Mouse (Mus musculus) midbrain, embryonic 13.5 days (tissue): Measurements from ENCODE around the gene Ss18l1. TPM values are rescaled to one million over a fixed set of nuclear protein-coding genes. Genes with fewer than 3 reads are reported as not detected.

Experiments
- ATAC-seq: fragments of 200-750 bp; cut with Nextera tagmentation; 2 replicates; pipeline ENCODE4 v1.8.0; 2017; ENCODE audit warnings: mild to moderate bottlenecking, moderate TSS enrichment, moderate library complexity
- H3K27ac ChIP-seq: fragments of 300-500 bp; sonication (generic); 2 replicates; pipeline ENCODE4 v1.5.1; 2015; ENCODE audit warnings: inconsistent platforms, mild to moderate bottlenecking, moderate library complexity
- H3K27me3 ChIP-seq: fragments of 300-500 bp; sonication (generic); 2 replicates; pipeline ENCODE4 v1.6.1; 2015; ENCODE audit warnings: mild to moderate bottlenecking, inconsistent platforms
- H3K36me3 ChIP-seq: fragments of 300-500 bp; sonication (generic); 2 replicates; pipeline ENCODE4 v1.6.1; 2015; ENCODE audit warnings: mild to moderate bottlenecking, inconsistent platforms
- H3K4me1 ChIP-seq: fragments of 300-500 bp; sonication (generic); replicated peaks from 2 replicates; pipeline ENCODE4 v1.6.1; 2015; ENCODE audit warnings: inconsistent platforms
- H3K4me2 ChIP-seq: fragments of 300-500 bp; sonication (generic); replicated peaks from 2 replicates; pipeline ENCODE4 v1.6.1; 2015; ENCODE audit warnings: moderate library complexity, mild to moderate bottlenecking, inconsistent platforms
- H3K4me3 ChIP-seq: fragments of 300-500 bp; sonication (generic); replicated peaks from 2 replicates; pipeline ENCODE4 v1.5.1; 2015; ENCODE audit warnings: mild to moderate bottlenecking, inconsistent platforms
- H3K9ac ChIP-seq: fragments of 300-500 bp; sonication (generic); replicated peaks from 2 replicates; pipeline ENCODE4 v1.6.1; 2015; ENCODE audit warnings: mild to moderate bottlenecking, inconsistent platforms
- H3K9me3 ChIP-seq: fragments of 300-500 bp; sonication (generic); 2 replicates; pipeline ENCODE4 v1.6.1; 2016; ENCODE audit warnings: mild to moderate bottlenecking, inconsistent platforms
- WGBS: fragments of 180-500 bp; shearing (Covaris S2); methylation state at CpG from one replicate; pipeline ENCODE4 v1.1.7; 2015; 5-methylcytosine and 5-hydroxymethylcytosine counted together
- polyA plus RNA-seq: library from polyadenylated mRNA; unstranded; fragments of >200 nt; fragmentation: Nextera tagmentation; extraction: Ambion mirVana; gene quantifications from 2 replicates; pipeline ENCODE4 v1.2.1, GENCODE M21; 2015

The Ss18l1 gene
- 51.2 and 54.8 TPM in 2 replicates for polyA plus RNA-seq

- Histone ChIP-seq H3K4me1 (peaks cover 48% of the 10 kb centered on the region), H3K4me2 (peak within 1 kb of the TSS; percentile 81), H3K9ac (peak within 1 kb of the TSS; percentile 96), H3K9me3 (no peaks in the 10 kb centered on the region), H3K36me3 (peaks cover 29% of the 10 kb centered on the region), H3K27ac (peak within 1 kb of the TSS; percentile 99), H3K4me3 (peak within 1 kb of the TSS; percentile 97), H3K27me3 (no peaks in the 10 kb centered on the region)
- peak; percentile 96 for ATAC-seq
- under 1% methylated on average over 76 of the region's 78 CpGs for WGBS
Measured at GRCm38 (mm10) chr2:180042256-180042857, at the start of gene Ss18l1, which contains the start of gene Psma7. Gene Ss18l1, plus strand, starts transcription at chr2:180042509. Gene Psma7, minus strand, starts transcription at chr2:180042433.

- no peaks in the 10 kb centered on the region for H3K4me1 ChIP-seq
- H3K27me3 ChIP-seq, result no peaks in the 10 kb centered on the region
- no peaks in the 10 kb centered on the region for H3K36me3 ChIP-seq
- H3K9me3 ChIP-seq, result no peaks in the 10 kb centered on the region
- H3K27ac ChIP-seq, result no peak overlapping the region
- no peak overlapping the region for H3K4me3 ChIP-seq
- H3K9ac ChIP-seq, result no peak overlapping the region
- no peak for ATAC-seq
- H3K4me2 ChIP-seq, result no peak overlapping the region
- 87% methylated on average over 5 of the region's 5 CpGs for WGBS
Measured at GRCm38 (mm10) chr2:179993071-179993470, 49.2 kb upstream of the Ss18l1 start.

GRCm38 (mm10) chr2:179998431-179998830, 43.9 kb upstream of the Ss18l1 start:
- Histone ChIP-seq H3K4me2 (no peak overlapping the region), H3K27ac (no peak overlapping the region), H3K9ac (no peak overlapping the region), H3K4me1 (no peaks in the 10 kb centered on the region), H3K9me3 (no peaks in the 10 kb centered on the region), H3K36me3 (no peaks in the 10 kb centered on the region), H3K27me3 (no peaks in the 10 kb centered on the region), H3K4me3 (no peak overlapping the region)
- WGBS, result 83% methylated on average over 4 of the region's 4 CpGs
- ATAC-seq, result no peak

GRCm38 (mm10) chr2:180001635-180002034, 40.7 kb upstream of the Ss18l1 start:
- no peaks in the 10 kb centered on the region for H3K36me3 ChIP-seq
- H3K9ac ChIP-seq, result no peak overlapping the region
- no peak overlapping the region for H3K27ac ChIP-seq
- ATAC-seq, result no peak
- 94% methylated on average over 9 of the region's 9 CpGs for WGBS
- H3K9me3 ChIP-seq, result no peaks in the 10 kb centered on the region
- no peaks in the 10 kb centered on the region for H3K27me3 ChIP-seq
- H3K4me1 ChIP-seq, result no peaks in the 10 kb centered on the region
- H3K4me3 ChIP-seq, result no peak overlapping the region
- H3K4me2 ChIP-seq, result no peak overlapping the region

GRCm38 (mm10) chr2:180005656-180006351, 36.5 kb upstream of the Ss18l1 start:
- Histone ChIP-seq H3K36me3 (no peaks in the 10 kb centered on the region), H3K4me1 (no peaks in the 10 kb centered on the region), H3K4me3 (no peak overlapping the region), H3K9ac (no peak overlapping the region), H3K27ac (no peak overlapping the region), H3K9me3 (no peaks in the 10 kb centered on the region), H3K27me3 (no peaks in the 10 kb centered on the region), H3K4me2 (no peak overlapping the region)
- WGBS, result 66% methylated on average over 5 of the region's 5 CpGs
- no peak for ATAC-seq

- WGBS, result 46% methylated on average over 9 of the region's 9 CpGs
- no peaks in the 10 kb centered on the region for H3K9me3 ChIP-seq
Measured at GRCm38 (mm10) chr2:180006352-180007017, 35.8 kb upstream of the Ss18l1 start.

GRCm38 (mm10) chr2:180010686-180011085, 31.6 kb upstream of the Ss18l1 start:
- no peak for ATAC-seq
- H3K27ac ChIP-seq, result no peak overlapping the region
- H3K4me2 ChIP-seq, result no peak overlapping the region
- no peak overlapping the region for H3K9ac ChIP-seq
- 91% methylated on average over 7 of the region's 7 CpGs for WGBS
- no peaks in the 10 kb centered on the region for H3K4me1 ChIP-seq
- no peak overlapping the region for H3K4me3 ChIP-seq
- no peaks in the 10 kb centered on the region for H3K27me3 ChIP-seq
- no peaks in the 10 kb centered on the region for H3K9me3 ChIP-seq
- no peaks in the 10 kb centered on the region for H3K36me3 ChIP-seq

More at GRCm38 (mm10) chr2:180006352-180007017, 35.8 kb upstream of the Ss18l1 start:
- Histone ChIP-seq H3K4me3 (no peak overlapping the region), H3K27ac (no peak overlapping the region), H3K4me2 (no peak overlapping the region), H3K4me1 (no peaks in the 10 kb centered on the region), H3K36me3 (no peaks in the 10 kb centered on the region), H3K27me3 (no peaks in the 10 kb centered on the region), H3K9ac (no peak overlapping the region)
- ATAC-seq, result no peak

GRCm38 (mm10) chr2:180011370-180011769, 30.9 kb upstream of the Ss18l1 start:
- no peaks in the 10 kb centered on the region for H3K9me3 ChIP-seq
- 83% methylated on average over 6 of the region's 6 CpGs for WGBS

GRCm38 (mm10) chr2:180013686-180014085, 28.6 kb upstream of the Ss18l1 start:
- Histone ChIP-seq H3K27me3 (no peaks in the 10 kb centered on the region), H3K4me1 (no peaks in the 10 kb centered on the region), H3K9ac (no peak overlapping the region), H3K4me3 (no peak overlapping the region), H3K36me3 (no peaks in the 10 kb centered on the region), H3K4me2 (no peak overlapping the region), H3K9me3 (no peaks in the 10 kb centered on the region), H3K27ac (no peak overlapping the region)
- ATAC-seq, result no peak
- WGBS, result 93% methylated on average over 7 of the region's 7 CpGs

More at GRCm38 (mm10) chr2:180011370-180011769, 30.9 kb upstream of the Ss18l1 start:
- Histone ChIP-seq H3K4me3 (no peak overlapping the region), H3K4me2 (no peak overlapping the region), H3K4me1 (no peaks in the 10 kb centered on the region), H3K27ac (no peak overlapping the region), H3K36me3 (no peaks in the 10 kb centered on the region), H3K9ac (no peak overlapping the region), H3K27me3 (no peaks in the 10 kb centered on the region)
- ATAC-seq, result no peak

- no peaks in the 10 kb centered on the region for H3K36me3 ChIP-seq
- no peaks in the 10 kb centered on the region for H3K9me3 ChIP-seq
- no peak overlapping the region for H3K27ac ChIP-seq
- H3K9ac ChIP-seq, result no peak overlapping the region
- 65% methylated on average over 4 of the region's 4 CpGs for WGBS
- H3K4me3 ChIP-seq, result no peak overlapping the region
- ATAC-seq, result no peak
- H3K4me1 ChIP-seq, result no peaks in the 10 kb centered on the region
- no peak overlapping the region for H3K4me2 ChIP-seq
- peaks cover 16% of the 10 kb centered on the region for H3K27me3 ChIP-seq
Measured at GRCm38 (mm10) chr2:180017632-180018031, 24.7 kb upstream of the Ss18l1 start.

- H3K4me1 ChIP-seq, result no peaks in the 10 kb centered on the region
- no peak overlapping the region for H3K9ac ChIP-seq
- no peak overlapping the region for H3K27ac ChIP-seq
- no peak for ATAC-seq
- H3K4me2 ChIP-seq, result no peak overlapping the region
- WGBS, result 87% methylated on average over 9 of the region's 9 CpGs
- H3K4me3 ChIP-seq, result no peak overlapping the region
- no peaks in the 10 kb centered on the region for H3K36me3 ChIP-seq
- H3K9me3 ChIP-seq, result no peaks in the 10 kb centered on the region
- H3K27me3 ChIP-seq, result peaks cover 25% of the 10 kb centered on the region
Measured at GRCm38 (mm10) chr2:180018573-180018972, 23.7 kb upstream of the Ss18l1 start.

GRCm38 (mm10) chr2:180020091-180020661, 22.1 kb upstream of the Ss18l1 start:
- Histone ChIP-seq H3K4me1 (peaks cover 6% of the 10 kb centered on the region; the same call in 1 of the 2 replicates), H3K9ac (no peak overlapping the region), H3K9me3 (no peaks in the 10 kb centered on the region), H3K27me3 (peaks cover 27% of the 10 kb centered on the region), H3K4me2 (no peak overlapping the region), H3K27ac (no peak overlapping the region), H3K36me3 (no peaks in the 10 kb centered on the region), H3K4me3 (no peak overlapping the region)
- no peak for ATAC-seq
- WGBS, result 77% methylated on average over 7 of the region's 7 CpGs
